Mouse (Mus musculus) embryonic facial prominence, embryonic 14.5 days (tissue): ENCODE data around the gene Bak1. TPM values are rescaled to one million over a fixed set of nuclear protein-coding genes. Genes with fewer than 3 reads are reported as not detected.
A peak's percentile ranks its signal among the peaks of the same experiment; 100 is the strongest.

Source experiments
- ATAC-seq: fragments of 200-750 bp; cut with Nextera tagmentation; 2 replicates; pipeline ENCODE4 v1.8.0; 2017; ENCODE audit warnings: low read depth, moderate number of reproducible peaks, moderate TSS enrichment
- DNase-seq: peaks from one replicate; pipeline ENCODE4 v3.0.0-alpha.2; 2015; ENCODE audit warnings: low spot score
- H3K27ac ChIP-seq: fragments of 300-500 bp; sonication (generic); replicated peaks from 2 replicates; pipeline ENCODE4 v1.5.1; 2014; ENCODE audit warnings: low read depth, mild to moderate bottlenecking, low read length, moderate library complexity
- H3K27me3 ChIP-seq: fragments of 300-500 bp; sonication (generic); replicated peaks from 2 replicates; pipeline ENCODE4 v1.6.1; 2014; ENCODE audit warnings: low read length; ENCODE audit not compliant: control insufficient read depth, insufficient read depth
- H3K36me3 ChIP-seq: fragments of 300-500 bp; sonication (generic); 2 replicates; pipeline ENCODE4 v1.6.1; 2014; ENCODE audit warnings: low read length, mixed read lengths; ENCODE audit not compliant: control insufficient read depth, insufficient read depth
- H3K4me1 ChIP-seq: fragments of 300-500 bp; sonication (generic); 2 replicates; pipeline ENCODE4 v1.6.1; 2014; ENCODE audit warnings: antibody characterized with exemption, low read length; ENCODE audit not compliant: control insufficient read depth, insufficient read depth
- H3K4me2 ChIP-seq: fragments of 300-500 bp; sonication (generic); 2 replicates; pipeline ENCODE4 v1.6.1; 2014; ENCODE audit warnings: low read depth, mild to moderate bottlenecking, low read length, moderate library complexity, mixed read lengths
- H3K4me3 ChIP-seq: fragments of 300-500 bp; sonication (generic); 2 replicates; pipeline ENCODE4 v1.5.1; 2014; ENCODE audit warnings: low read depth, mild to moderate bottlenecking, low read length
- H3K9ac ChIP-seq: fragments of 300-500 bp; sonication (generic); 2 replicates; pipeline ENCODE4 v1.6.1; 2014; ENCODE audit warnings: low read depth, mild to moderate bottlenecking, low read length, moderate library complexity, mixed read lengths
- H3K9me3 ChIP-seq: fragments of 300-500 bp; sonication (generic); 2 replicates; pipeline ENCODE4 v1.6.1; 2016; ENCODE audit warnings: low read length; ENCODE audit not compliant: control insufficient read depth
- WGBS: fragments of 180-500 bp; shearing (Covaris S2); extraction: QIAGEN DNeasy Blood & Tissue Kit; methylation state at CpG from one replicate; pipeline ENCODE4 v1.1.7; 2014; 5-methylcytosine and 5-hydroxymethylcytosine counted together
- polyA plus RNA-seq: library from polyadenylated mRNA; unstranded; fragments of >200 nt; fragmentation: Nextera tagmentation; extraction: Ambion mirVana; gene quantifications from 2 replicates; pipeline ENCODE4 v1.2.1, GENCODE M21; 2014

Bak1 gene
- polyA plus RNA-seq, 1 experiment from 2014 or later, result 9.8 TPM

- H3K36me3 ChIP-seq, result no peaks in the 10 kb centered on the region
- no peak for DNase-seq
- H3K9ac ChIP-seq, result no peak overlapping the region
- H3K4me3 ChIP-seq, result no peak overlapping the region
- no peaks in the 10 kb centered on the region for H3K9me3 ChIP-seq
- H3K27ac ChIP-seq, result no peak overlapping the region
- H3K27me3 ChIP-seq, result no peaks in the 10 kb centered on the region
- H3K4me1 ChIP-seq, result peaks cover 11% of the 10 kb centered on the region; the same call in 1 of the 2 replicates
- WGBS, result 69% methylated on average over 7 of the region's 8 CpGs
- no peak overlapping the region for H3K4me2 ChIP-seq
- ATAC-seq, result no peak
Measured at GRCm38 (mm10) chr17:27060698-27061097, 31.9 kb upstream of the Bak1 start.

GRCm38 (mm10) chr17:27057517-27058055 lies 28.8 kb upstream of the Bak1 start:
- no peaks in the 10 kb centered on the region for H3K27me3 ChIP-seq
- H3K9me3 ChIP-seq, result no peaks in the 10 kb centered on the region
- ATAC-seq (no peak), DNase-seq (no peak)
- no peaks in the 10 kb centered on the region for H3K36me3 ChIP-seq
- peaks cover 11% of the 10 kb centered on the region; the same call in 1 of the 2 replicates for H3K4me1 ChIP-seq
- 0% methylated on average over 21 of the region's 24 CpGs for WGBS
- H3K27ac ChIP-seq, result no peak overlapping the region; the same call in 1 of the 2 replicates
- H3K4me3 ChIP-seq, result peak overlapping the region; percentile 66
- H3K4me2 ChIP-seq, result peak overlapping the region; percentile 97
- peak overlapping the region; percentile 70 for H3K9ac ChIP-seq

- peak within 1 kb of the TSS; percentile 88 for H3K27ac ChIP-seq
- ATAC-seq, result peak; percentile 74
- H3K4me3 ChIP-seq, result peak within 1 kb of the TSS; percentile 66
- no peaks in the 10 kb centered on the region for H3K9me3 ChIP-seq
- H3K4me2 ChIP-seq, result peak within 1 kb of the TSS; percentile 97
- peak within 1 kb of the TSS; percentile 70 for H3K9ac ChIP-seq
- H3K4me1 ChIP-seq, result peaks cover 11% of the 10 kb centered on the region; the same call in 1 of the 2 replicates
- peak; percentile 87 for DNase-seq
- H3K27me3 ChIP-seq, result no peaks in the 10 kb centered on the region
- H3K36me3 ChIP-seq, result no peaks in the 10 kb centered on the region
- WGBS, result under 1% methylated on average over 29 of the region's 66 CpGs
Measured at GRCm38 (mm10) chr17:27056812-27057516, 28.2 kb upstream of the Bak1 start, which contains the start of gene Itpr3. Gene Itpr3 (plus strand): TSS chr17:27057304.

GRCm38 (mm10) chr17:27056170-27056569 lies 27.4 kb upstream of the Bak1 start:
- Histone ChIP-seq H3K9ac (peak overlapping the region; percentile 70; the same call in 1 of the 2 replicates), H3K4me1 (peaks cover 11% of the 10 kb centered on the region; the same call in 1 of the 2 replicates)
- ATAC-seq, result peak; percentile 63

GRCm38 (mm10) chr17:27051514-27051913 lies 22.7 kb upstream of the Bak1 start:
- ATAC-seq (no peak), DNase-seq (peak; percentile 59)
- Histone ChIP-seq H3K9ac (no peak overlapping the region), H3K36me3 (no peaks in the 10 kb centered on the region), H3K27ac (no peak overlapping the region), H3K27me3 (no peaks in the 10 kb centered on the region), H3K4me2 (peak overlapping the region; percentile 13), H3K4me1 (no peaks in the 10 kb centered on the region), H3K9me3 (no peaks in the 10 kb centered on the region), H3K4me3 (no peak overlapping the region)
- 44% methylated on average over 5 of the region's 11 CpGs for WGBS

More at GRCm38 (mm10) chr17:27056170-27056569, 27.4 kb upstream of the Bak1 start:
- Histone ChIP-seq H3K27ac (peak overlapping the region; percentile 88), H3K4me3 (peak overlapping the region; percentile 66), H3K27me3 (no peaks in the 10 kb centered on the region), H3K36me3 (no peaks in the 10 kb centered on the region), H3K4me2 (peak overlapping the region; percentile 97), H3K9me3 (no peaks in the 10 kb centered on the region)
- under 1% methylated on average over 13 of the region's 13 CpGs for WGBS
- peak; percentile 88 for DNase-seq

- no peaks in the 10 kb centered on the region for H3K9me3 ChIP-seq
- DNase-seq, result no peak
- H3K4me3 ChIP-seq, result no peak overlapping the region
- ATAC-seq, result no peak
- 59% methylated on average over 5 of the region's 5 CpGs for WGBS
- no peak overlapping the region for H3K27ac ChIP-seq
- H3K36me3 ChIP-seq, result no peaks in the 10 kb centered on the region
- H3K4me1 ChIP-seq, result no peaks in the 10 kb centered on the region
- H3K9ac ChIP-seq, result no peak overlapping the region; the same call in 1 of the 2 replicates
- no peaks in the 10 kb centered on the region for H3K27me3 ChIP-seq
- no peak overlapping the region for H3K4me2 ChIP-seq
Measured at GRCm38 (mm10) chr17:27050853-27051252, 22.0 kb upstream of the Bak1 start.

GRCm38 (mm10) chr17:27048445-27049239 lies 19.8 kb upstream of the Bak1 start:
- H3K4me2 ChIP-seq, result no peak overlapping the region
- WGBS, result 40% methylated on average over 12 of the region's 14 CpGs
- DNase-seq (peak; percentile 43), ATAC-seq (peak; percentile 42; the same call in 1 of the 2 replicates)
- no peaks in the 10 kb centered on the region for H3K9me3 ChIP-seq
- peak overlapping the region; percentile 35 for H3K27ac ChIP-seq
- peak overlapping the region; percentile 8; the same call in 1 of the 2 replicates for H3K9ac ChIP-seq
- no peaks in the 10 kb centered on the region for H3K27me3 ChIP-seq
- no peaks in the 10 kb centered on the region for H3K36me3 ChIP-seq
- no peaks in the 10 kb centered on the region for H3K4me1 ChIP-seq
- no peak overlapping the region for H3K4me3 ChIP-seq

GRCm38 (mm10) chr17:27047762-27048444 lies 19.1 kb upstream of the Bak1 start:
- Histone ChIP-seq H3K4me2 (no peak overlapping the region), H3K27me3 (no peaks in the 10 kb centered on the region), H3K36me3 (no peaks in the 10 kb centered on the region), H3K4me1 (no peaks in the 10 kb centered on the region), H3K9ac (no peak overlapping the region), H3K9me3 (no peaks in the 10 kb centered on the region), H3K27ac (peak overlapping the region; percentile 35), H3K4me3 (no peak overlapping the region)
- 0 out of 2 replicates have a peak, but pooled peaks have one; percentile 19 for ATAC-seq
- DNase-seq, result no peak
- WGBS, result 59% methylated on average over 14 of the region's 14 CpGs
